ENCODE assay signal across 20 mouse cellular contexts in the genomic region with DNA sequence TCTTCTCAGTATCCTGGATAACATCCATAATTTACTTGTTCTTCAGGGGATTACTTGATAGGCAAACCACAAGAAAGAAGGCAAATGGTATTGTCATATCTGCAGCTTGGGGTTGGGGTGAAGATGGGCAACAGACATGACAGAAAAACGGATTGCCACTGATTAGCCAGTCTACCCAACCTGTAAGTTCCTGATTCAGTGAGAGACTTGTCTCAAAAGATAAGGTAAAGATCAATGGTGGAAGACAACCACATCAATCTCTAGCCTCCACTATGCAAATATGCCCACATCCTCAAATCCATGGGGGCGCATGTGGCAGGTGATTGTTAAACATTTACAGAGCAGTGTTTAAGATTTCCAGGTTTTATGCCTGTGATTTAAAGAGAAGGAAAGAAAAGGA.
A peak's percentile ranks its signal among the peaks of the same experiment; 100 is the strongest.
DNase-seq lines count a peak whose midpoint lies in the region; ATAC-seq lines count a peak whose summit lies in the region.
"Had no signal": no experiment of that assay in that cellular context is flagged by ENCODE, and none has a peak within 500 bp of the region (broad histone marks: within the 10 kb centered on the region; RNA-seq: fewer than 3 reads in every experiment).

No protein-coding gene starts in this region.

- DNase-seq in CD4-positive, CD25-positive, alpha-beta regulatory T cell, adult 2 months (ENCODE audit: low read depth, low spot score), result peak; percentile 3
- peak; percentile 13 for DNase-seq in CD4-positive helper T cell, adult 2 months (ENCODE audit: low read depth, low spot score)
- DNase-seq in T-cell, adult 2 months (ENCODE audit: low spot score), result peak; percentile 7
- peak; percentile 29 for DNase-seq in naive thymus-derived CD4-positive, alpha-beta T cell, adult 2 months (ENCODE audit: low read depth)
- no peak for DNase-seq in adrenal gland, adult 18-20 months (ENCODE audit: low spot score in 2 of 2)
- DNase-seq: adrenal gland, adult 8-10 months; adrenal gland, postnatal 14 days; adrenal gland, postnatal 36 days; B cell, adult 2 months; cerebellum, adult 11-12 months; cerebellum, adult 2 months; cerebellum, adult 9-10 months; cerebellum, postnatal 10 days; cerebellum, postnatal 25 days; forebrain, postnatal 0 days had no signal

- no peak for ATAC-seq in CD4-positive, CD25-positive, alpha-beta regulatory T cell, adult 4 months
- no peak for ATAC-seq in granulocyte monocyte progenitor cell, adult 5-6 weeks (replicated peaks; ENCODE audit: poor library complexity, severe bottlenecking)
- ATAC-seq: forebrain, embryonic 13.5 days; forebrain, embryonic 15.5 days; forebrain, postnatal 0 days; Patski had no signal

Comparison
In these comparisons a context has a peak if more than half of its experiments do, and no peak if none do; other contexts are left out.
1. DNase-seq: peak in CD4-positive, CD25-positive, alpha-beta regulatory T cell, adult 2 months (single experiment), CD4-positive helper T cell, adult 2 months (single experiment), T-cell, adult 2 months (single experiment) and naive thymus-derived CD4-positive, alpha-beta T cell, adult 2 months (single experiment); none in adrenal gland, adult 18-20 months (0 of 2).